Mouse (Mus musculus) embryonic facial prominence, embryonic 15.5 days (tissue): Measurements from ENCODE around the gene Hcn4. TPM values are rescaled to one million over a fixed set of nuclear protein-coding genes. Genes with fewer than 3 reads are reported as not detected.
A peak's percentile ranks its signal among the peaks of the same experiment; 100 is the strongest.

ENCODE experiments used
- ATAC-seq: fragments of 200-750 bp; cut with Nextera tagmentation; 2 replicates; pipeline ENCODE4 v1.8.0; 2017; ENCODE audit warnings: low read depth, moderate TSS enrichment; ENCODE audit not compliant: insufficient number of reproducible peaks, low FRiP score, low TSS enrichment
- H3K27ac ChIP-seq: fragments of 300-500 bp; sonication (generic); replicated peaks from 2 replicates; pipeline ENCODE4 v1.5.1; 2015; ENCODE audit warnings: mild to moderate bottlenecking, inconsistent platforms
- H3K27me3 ChIP-seq: fragments of 300-500 bp; sonication (generic); 2 replicates; pipeline ENCODE4 v1.6.1; 2015; ENCODE audit warnings: inconsistent platforms
- H3K36me3 ChIP-seq: fragments of 300-500 bp; sonication (generic); 2 replicates; pipeline ENCODE4 v1.6.1; 2015; ENCODE audit warnings: mild to moderate bottlenecking, inconsistent platforms
- H3K4me1 ChIP-seq: fragments of 300-500 bp; sonication (generic); 2 replicates; pipeline ENCODE4 v1.6.1; 2015; ENCODE audit warnings: inconsistent platforms
- H3K4me2 ChIP-seq: fragments of 300-500 bp; sonication (generic); replicated peaks from 2 replicates; pipeline ENCODE4 v1.6.1; 2015; ENCODE audit warnings: mild to moderate bottlenecking, inconsistent platforms
- H3K4me3 ChIP-seq: fragments of 300-500 bp; sonication (generic); replicated peaks from 2 replicates; pipeline ENCODE4 v1.5.1; 2015; ENCODE audit warnings: mild to moderate bottlenecking, inconsistent platforms
- H3K9ac ChIP-seq: fragments of 300-500 bp; sonication (generic); 2 replicates; pipeline ENCODE4 v1.6.1; 2015; ENCODE audit warnings: inconsistent platforms
- H3K9me3 ChIP-seq: fragments of 300-500 bp; sonication (generic); replicated peaks from 2 replicates; pipeline ENCODE4 v1.6.1; 2016; ENCODE audit warnings: inconsistent platforms
- WGBS: fragments of 180-500 bp; shearing (Covaris S2); methylation state at CpG from one replicate; pipeline ENCODE4 v1.1.7; 2015; 5-methylcytosine and 5-hydroxymethylcytosine counted together
- polyA plus RNA-seq: library from polyadenylated mRNA; unstranded; fragments of >200 nt; fragmentation: Nextera tagmentation; extraction: Ambion mirVana; gene quantifications from 2 replicates; pipeline ENCODE4 v1.2.1, GENCODE M21; 2015

The Hcn4 gene
- polyA plus RNA-seq, 1 experiment from 2014 or later, result 0.28 TPM

GRCm38 (mm10) chr9:58849576-58850315 lies 26.5 kb downstream of the Hcn4 start:
- Histone ChIP-seq H3K4me1 (peaks cover 13% of the 10 kb centered on the region), H3K4me2 (no peak overlapping the region), H3K27me3 (no peaks in the 10 kb centered on the region), H3K36me3 (no peaks in the 10 kb centered on the region), H3K9me3 (no peaks in the 10 kb centered on the region), H3K4me3 (no peak overlapping the region), H3K9ac (no peak overlapping the region), H3K27ac (no peak overlapping the region)
- no peak for ATAC-seq
- 39% methylated on average over 13 of the region's 13 CpGs for WGBS

- Histone ChIP-seq H3K9ac (no peak overlapping the region), H3K27ac (no peak overlapping the region), H3K36me3 (no peaks in the 10 kb centered on the region), H3K27me3 (peaks cover 4% of the 10 kb centered on the region; the same call in 1 of the 2 replicates), H3K4me3 (no peak overlapping the region), H3K4me2 (no peak overlapping the region), H3K4me1 (0 out of 2 replicates have a peak, but pooled peaks cover 14% of the 10 kb centered on the region), H3K9me3 (no peaks in the 10 kb centered on the region)
- WGBS, result 35% methylated on average over 3 of the region's 3 CpGs
- no peak for ATAC-seq
These were observed 31.7 kb downstream of the Hcn4 start for GRCm38 (mm10) chr9:58854931-58855330.

GRCm38 (mm10) chr9:58859080-58859635 lies 35.9 kb downstream of the Hcn4 start:
- Histone ChIP-seq H3K27ac (no peak overlapping the region), H3K4me2 (peak overlapping the region; percentile 25), H3K27me3 (peaks cover 8% of the 10 kb centered on the region), H3K9ac (no peak overlapping the region), H3K4me3 (peak overlapping the region; percentile 7; the same call in 1 of the 2 replicates), H3K9me3 (no peaks in the 10 kb centered on the region), H3K36me3 (no peaks in the 10 kb centered on the region), H3K4me1 (peaks cover 9% of the 10 kb centered on the region; the same call in 1 of the 2 replicates)
- WGBS, result 28% methylated on average over 30 of the region's 30 CpGs
- no peak for ATAC-seq

- 36% methylated on average over 7 of the region's 7 CpGs for WGBS
- Histone ChIP-seq H3K9ac (no peak overlapping the region), H3K27ac (no peak overlapping the region), H3K9me3 (no peaks in the 10 kb centered on the region), H3K4me1 (peaks cover 6% of the 10 kb centered on the region; the same call in 1 of the 2 replicates), H3K36me3 (no peaks in the 10 kb centered on the region), H3K4me2 (no peak overlapping the region), H3K27me3 (peaks cover 8% of the 10 kb centered on the region), H3K4me3 (no peak overlapping the region)
- peak; percentile 27; the same call in 1 of the 2 replicates for ATAC-seq
These were observed 40.6 kb downstream of the Hcn4 start for GRCm38 (mm10) chr9:58863826-58864225.

- H3K27ac ChIP-seq, result no peak overlapping the region
- peaks cover 3% of the 10 kb centered on the region; the same call in 1 of the 2 replicates for H3K36me3 ChIP-seq
- H3K9ac ChIP-seq, result no peak overlapping the region
- H3K4me1 ChIP-seq, result no peaks in the 10 kb centered on the region
- ATAC-seq, result no peak
- H3K9me3 ChIP-seq, result no peaks in the 10 kb centered on the region
- WGBS, result 84% methylated on average over 10 of the region's 10 CpGs
- H3K4me2 ChIP-seq, result no peak overlapping the region
- no peaks in the 10 kb centered on the region for H3K27me3 ChIP-seq
- H3K4me3 ChIP-seq, result no peak overlapping the region
These were observed 47.9 kb downstream of the Hcn4 start for GRCm38 (mm10) chr9:58871141-58871540.

GRCm38 (mm10) chr9:58873541-58874324 lies 50.5 kb downstream of the Hcn4 start:
- Histone ChIP-seq H3K36me3 (peaks cover 28% of the 10 kb centered on the region), H3K4me3 (no peak overlapping the region), H3K27ac (no peak overlapping the region), H3K9me3 (no peaks in the 10 kb centered on the region), H3K4me2 (no peak overlapping the region), H3K27me3 (no peaks in the 10 kb centered on the region), H3K9ac (no peak overlapping the region), H3K4me1 (no peaks in the 10 kb centered on the region)
- ATAC-seq, result no peak
- 33% methylated on average over 10 of the region's 10 CpGs for WGBS

GRCm38 (mm10) chr9:58874354-58874753 lies 51.1 kb downstream of the Hcn4 start:
- no peak overlapping the region for H3K9ac ChIP-seq
- no peak overlapping the region for H3K27ac ChIP-seq
- no peaks in the 10 kb centered on the region for H3K9me3 ChIP-seq
- no peaks in the 10 kb centered on the region for H3K4me1 ChIP-seq
- H3K36me3 ChIP-seq, result peaks cover 29% of the 10 kb centered on the region
- WGBS, result 77% methylated on average over 4 of the region's 4 CpGs
- H3K4me2 ChIP-seq, result no peak overlapping the region
- no peak overlapping the region for H3K4me3 ChIP-seq
- no peak for ATAC-seq
- H3K27me3 ChIP-seq, result no peaks in the 10 kb centered on the region

- no peak overlapping the region for H3K27ac ChIP-seq
- ATAC-seq, result no peak
- H3K9ac ChIP-seq, result no peak overlapping the region
- no peak overlapping the region for H3K4me2 ChIP-seq
- no peak overlapping the region for H3K4me3 ChIP-seq
- WGBS, result 89% methylated on average over 6 of the region's 6 CpGs
- no peaks in the 10 kb centered on the region for H3K27me3 ChIP-seq
- H3K4me1 ChIP-seq, result no peaks in the 10 kb centered on the region
- H3K9me3 ChIP-seq, result no peaks in the 10 kb centered on the region
- H3K36me3 ChIP-seq, result peaks cover 37% of the 10 kb centered on the region
These were observed 52.2 kb downstream of the Hcn4 start for GRCm38 (mm10) chr9:58875439-58875838.

GRCm38 (mm10) chr9:58876946-58877625 lies 53.9 kb downstream of the Hcn4 start:
- ATAC-seq, result no peak
- H3K4me3 ChIP-seq, result no peak overlapping the region
- H3K36me3 ChIP-seq, result peaks cover 50% of the 10 kb centered on the region
- WGBS, result 96% methylated on average over 6 of the region's 6 CpGs
- no peak overlapping the region for H3K27ac ChIP-seq
- no peaks in the 10 kb centered on the region for H3K9me3 ChIP-seq
- no peak overlapping the region for H3K4me2 ChIP-seq
- no peaks in the 10 kb centered on the region for H3K27me3 ChIP-seq
- no peaks in the 10 kb centered on the region for H3K4me1 ChIP-seq
- H3K9ac ChIP-seq, result no peak overlapping the region

GRCm38 (mm10) chr9:58879836-58880235 lies 56.6 kb downstream of the Hcn4 start:
- Histone ChIP-seq H3K4me2 (no peak overlapping the region), H3K4me1 (no peaks in the 10 kb centered on the region), H3K27me3 (no peaks in the 10 kb centered on the region), H3K9me3 (no peaks in the 10 kb centered on the region), H3K27ac (no peak overlapping the region), H3K36me3 (peaks cover 65% of the 10 kb centered on the region), H3K4me3 (no peak overlapping the region), H3K9ac (no peak overlapping the region)
- no peak for ATAC-seq
- 88% methylated on average over 1 of the region's 1 CpGs for WGBS

- 35% methylated on average over 1 of the region's 1 CpGs for WGBS
- H3K36me3 ChIP-seq, result peaks cover 57% of the 10 kb centered on the region
These were observed 59.5 kb downstream of the Hcn4 start for GRCm38 (mm10) chr9:58882686-58883085.

More at GRCm38 (mm10) chr9:58882686-58883085, 59.5 kb downstream of the Hcn4 start:
- Histone ChIP-seq H3K27me3 (no peaks in the 10 kb centered on the region), H3K9ac (no peak overlapping the region), H3K4me3 (no peak overlapping the region), H3K4me2 (no peak overlapping the region), H3K9me3 (no peaks in the 10 kb centered on the region), H3K27ac (no peak overlapping the region), H3K4me1 (no peaks in the 10 kb centered on the region)
- ATAC-seq, result no peak
